Mouse (Mus musculus) frontal cortex, postnatal 36 days (tissue): ENCODE measurements at regions not wholly inside any gene's neighbourhood (a gene's known extent, or its start where the extent isn't known, plus 50 kb on each side); places are given as distances from the start of the nearest gene placed in this dataset.
"Not testable (repeated sequence)": the region's sequence is repeated elsewhere in the genome, so short reads cannot be mapped to it uniquely, and the experiment has no call there.

Experiments
- DNase-seq, 2 experiments: peaks; one replicate each; pipeline ENCODE4 v3.0.0; 2022; ENCODE audit warnings: low spot score in 2 of 2

DNA sequence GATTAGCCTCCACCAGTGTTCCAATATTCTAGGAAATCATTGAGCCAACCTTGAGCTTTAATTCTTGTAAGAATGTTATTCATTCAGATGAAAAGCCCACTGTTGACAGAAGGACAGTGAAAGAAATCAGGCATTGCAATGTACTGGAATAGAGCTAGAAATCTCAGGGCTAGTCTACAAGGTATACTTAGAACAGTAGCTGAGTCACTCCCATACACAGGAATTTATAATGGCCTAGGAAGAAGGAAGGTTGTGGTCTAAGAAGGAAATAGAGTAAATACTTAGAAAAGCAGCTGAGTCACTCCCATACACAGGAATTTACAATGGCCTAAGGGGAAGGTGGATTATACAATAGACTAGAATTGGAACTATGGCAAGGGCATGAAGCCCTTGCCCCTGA is 174.6 kb downstream of the Fam181b start:
- not testable (repeated sequence) for DNase-seq

DNA sequence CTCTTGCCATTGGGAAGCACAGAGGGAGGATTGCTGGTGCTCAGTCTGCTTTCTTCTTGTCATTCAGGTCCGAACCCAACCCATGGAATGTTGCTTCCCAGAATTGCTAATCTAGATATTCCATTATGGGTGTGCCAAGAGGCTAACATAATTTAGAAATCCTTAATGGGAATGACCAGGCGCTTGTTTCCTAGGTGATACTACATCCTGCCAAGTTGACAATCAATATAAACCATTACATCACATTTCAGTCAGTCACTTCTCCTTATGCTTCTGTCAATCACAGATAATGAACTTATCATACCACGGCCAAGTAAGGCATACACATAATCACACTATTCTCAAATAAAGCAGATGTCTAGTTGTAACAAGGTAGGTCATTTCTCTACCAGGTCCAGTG is 206.1 kb downstream of the Fam181b start:
- no peak for DNase-seq

DNA sequence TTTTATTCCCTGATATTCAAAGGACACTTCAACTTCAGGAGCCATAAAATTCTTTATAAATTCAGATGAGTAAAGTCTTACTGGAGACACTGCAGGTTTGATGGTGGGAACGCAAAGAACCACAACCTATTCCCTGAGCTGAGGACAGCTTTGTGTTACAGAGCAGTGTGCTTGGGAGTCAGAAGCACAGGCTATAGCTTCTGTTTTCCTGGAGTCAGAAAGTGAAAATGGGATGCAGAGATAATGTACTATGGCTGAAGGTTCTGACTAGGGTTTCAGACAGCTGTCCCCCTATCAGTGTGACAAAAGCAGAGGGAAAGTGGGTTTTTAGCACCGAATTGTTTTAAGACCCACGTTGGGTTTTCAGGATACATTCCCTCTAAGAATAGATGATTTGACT is 211.8 kb downstream of the Fam181b start:
- no peak for DNase-seq

DNA sequence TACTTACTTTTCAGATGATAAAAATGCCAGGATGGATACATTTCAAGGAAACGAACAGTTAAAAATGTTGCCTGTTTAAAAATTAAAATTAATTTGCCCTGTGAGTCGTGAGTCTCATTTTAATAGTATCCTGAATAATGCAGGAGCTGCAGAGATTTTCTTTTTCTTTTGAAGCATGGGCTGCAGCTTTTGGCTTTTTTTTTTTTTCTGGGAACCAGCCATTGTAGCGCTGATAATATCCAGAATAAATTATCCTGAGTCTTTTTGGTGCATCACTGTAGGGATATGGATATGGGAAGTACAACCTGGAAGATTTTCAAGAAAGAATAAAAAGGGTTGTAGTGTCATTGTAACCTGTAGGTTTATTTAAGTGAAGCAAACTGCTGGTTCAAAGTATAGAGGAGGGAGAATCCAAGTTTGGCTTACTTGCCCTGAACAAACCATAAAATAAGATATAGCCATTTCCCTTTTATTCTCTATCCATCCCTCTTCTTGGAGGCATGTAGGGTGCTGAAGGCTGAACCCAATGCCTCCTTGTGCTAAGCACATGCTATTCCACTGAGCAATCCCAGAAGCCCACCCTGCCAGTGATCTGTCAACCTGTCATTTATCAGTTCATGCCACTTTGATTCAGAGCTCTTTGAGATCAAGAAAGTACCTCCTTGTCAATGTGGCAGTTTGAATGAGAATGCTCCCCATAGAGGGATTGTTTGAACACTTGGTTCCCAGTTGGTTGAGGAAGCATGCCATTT is 212.5 kb downstream of the Fam181b start:
- no peak for DNase-seq

DNA sequence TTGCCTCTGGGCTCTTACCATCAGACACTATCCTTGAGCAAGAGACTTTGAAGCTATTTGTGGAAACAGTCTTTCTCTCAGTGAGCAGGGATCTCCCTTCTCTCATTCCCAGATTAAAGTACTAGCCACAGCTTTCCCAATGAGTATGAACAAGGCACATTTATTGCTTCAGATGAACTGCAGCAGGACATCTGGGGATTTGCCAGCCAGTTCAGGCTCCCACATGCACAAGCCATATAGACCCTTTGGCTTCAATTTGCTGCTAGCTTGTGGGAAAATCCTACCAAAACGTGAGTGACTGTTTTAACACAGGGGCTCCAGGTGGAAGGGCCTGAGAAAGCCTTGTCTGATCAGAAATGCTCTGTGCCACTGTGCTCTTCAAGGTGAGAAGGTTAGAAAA is 233.1 kb downstream of the Fam181b start:
- no peak for DNase-seq

DNA sequence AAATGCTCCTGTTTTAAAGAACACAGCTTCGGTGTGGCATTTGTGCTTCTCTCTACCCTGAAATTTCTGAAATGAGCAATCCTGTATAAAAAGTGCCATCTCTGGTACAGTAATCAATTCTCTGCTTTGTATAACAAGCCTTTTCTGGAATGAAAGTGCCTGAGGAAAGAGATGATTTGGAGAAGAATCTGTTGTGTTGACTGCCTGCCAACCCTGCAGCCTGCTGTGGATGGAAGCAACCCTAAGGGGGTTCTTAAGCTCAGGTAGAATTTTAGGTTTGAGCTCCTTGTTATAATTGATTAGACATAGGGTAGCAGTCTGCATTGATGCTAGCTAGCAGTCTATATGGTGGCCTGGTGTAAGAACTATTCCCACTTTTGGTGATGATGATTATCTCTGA is 251.7 kb downstream of the Fam181b start:
- DNase-seq, result no peak

DNA sequence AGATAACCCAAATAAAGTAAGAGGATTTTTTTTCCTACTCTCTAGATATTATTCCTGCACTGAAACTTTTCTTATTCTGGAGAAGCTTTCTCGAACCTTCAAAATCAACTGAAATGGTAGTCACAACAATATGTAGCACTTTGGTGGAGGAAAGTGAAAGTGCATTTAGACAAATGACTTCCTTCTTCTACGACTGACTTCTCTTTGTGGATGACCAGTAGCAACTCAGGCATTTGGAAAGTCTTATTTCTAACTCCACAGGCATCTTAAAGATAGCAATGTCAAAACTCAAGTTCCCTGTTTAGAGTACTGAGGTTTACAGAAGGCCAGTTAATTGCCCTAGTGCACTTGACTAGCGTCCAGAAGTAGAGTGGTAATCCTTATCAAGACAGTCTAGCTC is 252.5 kb downstream of the Fam181b start:
- no peak for DNase-seq

DNA sequence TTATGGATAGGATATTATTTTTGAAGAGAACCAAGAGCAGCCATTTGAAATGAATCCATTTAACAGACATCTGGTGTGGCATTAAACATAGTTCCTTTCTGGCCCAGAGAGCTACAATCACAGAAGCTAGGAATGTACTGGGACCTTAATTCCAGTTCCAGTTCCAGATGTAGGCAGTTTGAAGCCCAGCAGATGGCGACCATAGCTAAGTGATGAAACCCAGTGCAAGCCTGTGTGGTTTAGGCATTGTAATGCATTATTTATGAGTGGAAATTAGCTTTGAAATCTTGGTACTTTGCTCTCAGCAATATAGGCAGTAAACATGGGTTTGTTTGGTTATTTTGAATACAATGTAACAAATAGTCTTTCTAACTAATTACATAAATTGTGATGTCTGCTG is 256.8 kb downstream of the Fam181b start:
- peak; percentile 33 to 63 for DNase-seq
